Comparison of ENCODE assay signal across 9 mouse cellular contexts in the genomic region with DNA sequence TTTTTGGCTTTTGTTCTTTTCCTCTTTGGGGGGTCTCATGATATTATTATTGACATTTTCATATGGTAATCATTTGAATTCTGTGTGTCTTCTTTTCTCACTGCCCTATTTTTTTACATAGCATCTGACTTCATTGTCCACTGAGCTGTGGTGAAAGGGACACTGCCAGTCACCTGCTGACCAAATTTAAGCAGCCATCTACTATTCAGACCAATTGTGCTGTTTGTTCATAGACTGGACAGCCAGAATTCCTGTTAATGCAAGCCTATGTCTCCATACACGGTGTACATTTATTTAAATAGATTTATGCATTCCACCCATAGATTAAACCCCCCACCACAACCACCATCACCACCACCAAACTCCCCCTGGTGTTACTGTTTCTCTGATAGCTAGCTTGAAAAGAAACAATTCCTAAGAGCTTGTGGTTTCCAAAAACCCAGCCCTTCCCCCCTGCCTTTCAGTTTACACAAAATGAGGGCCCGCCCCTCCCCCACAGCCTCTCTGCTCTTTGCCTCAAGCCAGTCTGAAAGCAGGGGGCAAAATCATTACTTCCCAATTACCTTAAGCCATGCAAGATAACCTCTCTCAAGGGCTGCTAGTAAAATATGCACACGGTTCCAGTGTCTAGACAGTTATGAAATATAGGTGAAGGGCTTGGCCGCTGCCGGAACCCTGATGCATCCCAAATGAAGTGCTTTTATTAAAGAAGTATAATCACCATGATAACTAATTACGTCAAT.
A peak's percentile ranks its signal among the peaks of the same experiment; 100 is the strongest.
DNase-seq lines count a peak whose midpoint lies in the region; ATAC-seq and TF ChIP-seq lines count a peak whose summit lies in the region.
"Had no signal": no experiment of that assay in that cellular context is flagged by ENCODE, and none has a peak within 500 bp of the region (broad histone marks: within the 10 kb centered on the region; RNA-seq: fewer than 3 reads in every experiment).

No protein-coding gene starts in this region.

- no peaks in the 10 kb centered on the region for H3K9me3 ChIP-seq in heart, postnatal 0 days (replicated peaks; ENCODE audit: control insufficient read depth, low read length)
- H3K9me3 ChIP-seq in liver, embryonic 13.5 days (replicated peaks): no peaks in the 10 kb centered on the region
- H3K9me3 ChIP-seq: G1E had no signal

- WGBS in heart, postnatal 0 days: 75% methylated on average over 6 of the region's 6 CpGs
- WGBS in liver, embryonic 13.5 days (ENCODE audit: insufficient replicate concordance): 44% methylated on average over 6 of the region's 6 CpGs

- peak overlapping the region; percentile 67; the same call in 1 of the 2 replicates for H3K4me2 ChIP-seq in heart, postnatal 0 days (ENCODE audit: low read depth, low read length)
- peak overlapping the region; percentile 37 for H3K4me2 ChIP-seq in liver, embryonic 13.5 days

- H3K9ac ChIP-seq in heart, postnatal 0 days (replicated peaks; ENCODE audit: low read depth, low read length): no peak overlapping the region
- H3K9ac ChIP-seq in liver, embryonic 13.5 days: no peak overlapping the region

- H3K36me3 ChIP-seq in heart, postnatal 0 days (replicated peaks; ENCODE audit: control insufficient read depth, insufficient read depth, low read length): no peaks in the 10 kb centered on the region
- no peaks in the 10 kb centered on the region for H3K36me3 ChIP-seq in liver, embryonic 13.5 days
- H3K36me3 ChIP-seq: G1E had no signal

- no peaks in the 10 kb centered on the region for H3K27me3 ChIP-seq in heart, postnatal 0 days (ENCODE audit: control insufficient read depth, insufficient read depth, low read length)
- H3K27me3 ChIP-seq in liver, embryonic 13.5 days: no peaks in the 10 kb centered on the region

- TF ChIP-seq EP300 in heart, postnatal 0 days (IDR thresholded peaks at IDR 0.05; ENCODE audit: low read depth): no peak

- H3K4me1 ChIP-seq in heart, postnatal 0 days (ENCODE audit: control insufficient read depth, insufficient read depth): peaks cover 8% of the 10 kb centered on the region
- H3K4me1 ChIP-seq in liver, embryonic 13.5 days (replicated peaks): peaks cover 8% of the 10 kb centered on the region

- no peak for TF ChIP-seq CTCF in heart, postnatal 0 days (IDR thresholded peaks at IDR 0.05; ENCODE audit: low read depth)

- no peak overlapping the region; the same call in 1 of the 2 replicates for H3K4me3 ChIP-seq in heart, postnatal 0 days (ENCODE audit: low read depth, low read length)
- H3K4me3 ChIP-seq in liver, embryonic 13.5 days (replicated peaks): peak overlapping the region; percentile 12; the same call in 1 of the 2 replicates

- H3K27ac ChIP-seq in heart, postnatal 0 days (ENCODE audit: low read depth): peak overlapping the region; percentile 76; the same call in 1 of the 2 replicates
- H3K27ac ChIP-seq in liver, embryonic 13.5 days: no peak overlapping the region

- ATAC-seq in heart, postnatal 0 days (ENCODE audit: insufficient read depth, low read depth): no peak
- ATAC-seq in liver, embryonic 13.5 days (ENCODE audit: low read depth): no peak

- DNase-seq in kidney, adult 9 months: peak; percentile 19
- DNase-seq in kidney, adult 8-10 months: no peak
- DNase-seq in cerebellum, postnatal 10 days: peak; percentile 75
- DNase-seq in heart, postnatal 0 days (ENCODE audit: low spot score): no peak
- DNase-seq in liver, embryonic 13.5 days: no peak
- no peak for DNase-seq in urinary bladder, postnatal 4 days (ENCODE audit: low spot score in 2 of 2)
- no peak for DNase-seq in frontal cortex, postnatal 36 days (ENCODE audit: low spot score in 2 of 2)
- no peak for DNase-seq in thymus, adult 18-20 months

Comparison
In these comparisons a context has a peak if more than half of its experiments do, and no peak if none do; other contexts are left out.
1. DNase-seq: peak in kidney, adult 9 months (single experiment) and cerebellum, postnatal 10 days (2 of 2); none in kidney, adult 8-10 months (0 of 2), heart, postnatal 0 days (single experiment), liver, embryonic 13.5 days (single experiment), urinary bladder, postnatal 4 days (0 of 2), frontal cortex, postnatal 36 days (0 of 2) and thymus, adult 18-20 months (0 of 2).